In genomic region chr14:10022304-10022703, GRCm38 (mm10) we compare ENCODE assay signal across 21 mouse cellular contexts.
A peak's percentile ranks its signal among the peaks of the same experiment; 100 is the strongest.
DNase-seq lines count a peak whose midpoint lies in the region; ATAC-seq lines count a peak whose summit lies in the region.
"Had no signal": no experiment of that assay in that cellular context is flagged by ENCODE, and none has a peak within 500 bp of the region (broad histone marks: within the 10 kb centered on the region; RNA-seq: fewer than 3 reads in every experiment).

No protein-coding gene starts in this region.

- peak; percentile 56; the same call in 1 of the 2 replicates for ATAC-seq in hindbrain, embryonic 12.5 days (ENCODE audit: low FRiP score)
- ATAC-seq in hindbrain, embryonic 11.5 days (ENCODE audit: low FRiP score): no peak
- ATAC-seq in forebrain, embryonic 12.5 days (ENCODE audit: low FRiP score): peak; percentile 69
- ATAC-seq in hindbrain, embryonic 14.5 days (ENCODE audit: low FRiP score): peak; percentile 55; the same call in 1 of the 2 replicates
- peak; percentile 81 for ATAC-seq in midbrain, embryonic 14.5 days (ENCODE audit: low FRiP score, low TSS enrichment)
- ATAC-seq in inflammation-experienced regulatory T-cells, adult 6 months: no peak
- no peak for ATAC-seq in intestine, embryonic 15.5 days
- ATAC-seq: activated CD4-positive, CD25-positive, alpha-beta regulatory T cell, adult 4 months; Patski had no signal

- H3K9ac ChIP-seq in hindbrain, embryonic 12.5 days: no peak overlapping the region
- no peak overlapping the region for H3K9ac ChIP-seq in hindbrain, embryonic 11.5 days (ENCODE audit: low read depth, low read length)
- no peak overlapping the region for H3K9ac ChIP-seq in forebrain, embryonic 12.5 days
- H3K9ac ChIP-seq in hindbrain, embryonic 14.5 days: no peak overlapping the region
- no peak overlapping the region for H3K9ac ChIP-seq in midbrain, embryonic 14.5 days (replicated peaks; ENCODE audit: low read length)
- H3K9ac ChIP-seq in intestine, embryonic 15.5 days: no peak overlapping the region
- H3K9ac ChIP-seq: embryonic facial prominence, embryonic 15.5 days; stomach, embryonic 15.5 days had no signal

- H3K4me1 ChIP-seq in hindbrain, embryonic 12.5 days: peaks cover 8% of the 10 kb centered on the region; the same call in 1 of the 2 replicates
- H3K4me1 ChIP-seq in hindbrain, embryonic 11.5 days (replicated peaks; ENCODE audit: control insufficient read depth, insufficient read depth, low read length): no peaks in the 10 kb centered on the region
- H3K4me1 ChIP-seq in forebrain, embryonic 12.5 days: peaks cover 13% of the 10 kb centered on the region
- no peaks in the 10 kb centered on the region for H3K4me1 ChIP-seq in hindbrain, embryonic 14.5 days (replicated peaks; ENCODE audit: control insufficient read depth, insufficient read depth, low read length)
- peaks cover 16% of the 10 kb centered on the region for H3K4me1 ChIP-seq in midbrain, embryonic 14.5 days (ENCODE audit: control insufficient read depth, insufficient read depth, low read length)
- no peaks in the 10 kb centered on the region for H3K4me1 ChIP-seq in intestine, embryonic 15.5 days (replicated peaks)
- H3K4me1 ChIP-seq: embryonic facial prominence, embryonic 15.5 days; stomach, embryonic 15.5 days had no signal

- 54% methylated on average over 2 of the region's 2 CpGs for WGBS in hindbrain, embryonic 12.5 days
- WGBS in hindbrain, embryonic 11.5 days: 69% methylated on average over 2 of the region's 2 CpGs
- 21% methylated on average over 2 of the region's 2 CpGs for WGBS in forebrain, embryonic 12.5 days
- 37% methylated on average over 2 of the region's 2 CpGs for WGBS in hindbrain, embryonic 14.5 days
- 9% methylated on average over 2 of the region's 2 CpGs for WGBS in midbrain, embryonic 14.5 days
- WGBS in intestine, embryonic 15.5 days: 80% methylated on average over 2 of the region's 2 CpGs

- H3K36me3 ChIP-seq in hindbrain, embryonic 12.5 days: no peaks in the 10 kb centered on the region
- no peaks in the 10 kb centered on the region for H3K36me3 ChIP-seq in hindbrain, embryonic 11.5 days (ENCODE audit: control insufficient read depth, insufficient read depth, low read length)
- no peaks in the 10 kb centered on the region for H3K36me3 ChIP-seq in forebrain, embryonic 12.5 days (replicated peaks)
- H3K36me3 ChIP-seq in hindbrain, embryonic 14.5 days (replicated peaks; ENCODE audit: control insufficient read depth, insufficient read depth): no peaks in the 10 kb centered on the region
- no peaks in the 10 kb centered on the region for H3K36me3 ChIP-seq in midbrain, embryonic 14.5 days (ENCODE audit: control insufficient read depth, insufficient read depth, low read length)
- no peaks in the 10 kb centered on the region for H3K36me3 ChIP-seq in intestine, embryonic 15.5 days
- H3K36me3 ChIP-seq: embryonic facial prominence, embryonic 15.5 days; stomach, embryonic 15.5 days had no signal

- no peaks in the 10 kb centered on the region for H3K27me3 ChIP-seq in hindbrain, embryonic 12.5 days
- H3K27me3 ChIP-seq in hindbrain, embryonic 11.5 days (ENCODE audit: control insufficient read depth, insufficient read depth, low read length): no peaks in the 10 kb centered on the region
- H3K27me3 ChIP-seq in forebrain, embryonic 12.5 days: no peaks in the 10 kb centered on the region
- no peaks in the 10 kb centered on the region for H3K27me3 ChIP-seq in hindbrain, embryonic 14.5 days (ENCODE audit: control insufficient read depth, insufficient read depth, low read length)
- no peaks in the 10 kb centered on the region for H3K27me3 ChIP-seq in midbrain, embryonic 14.5 days (ENCODE audit: control insufficient read depth, insufficient read depth, low read length)
- H3K27me3 ChIP-seq in intestine, embryonic 15.5 days (replicated peaks): no peaks in the 10 kb centered on the region
- H3K27me3 ChIP-seq: embryonic facial prominence, embryonic 15.5 days; Patski; stomach, embryonic 15.5 days had no signal

- H3K4me2 ChIP-seq in hindbrain, embryonic 12.5 days (replicated peaks): no peak overlapping the region
- H3K4me2 ChIP-seq in hindbrain, embryonic 11.5 days (replicated peaks; ENCODE audit: low read depth, low read length): no peak overlapping the region
- H3K4me2 ChIP-seq in forebrain, embryonic 12.5 days: no peak overlapping the region
- no peak overlapping the region for H3K4me2 ChIP-seq in hindbrain, embryonic 14.5 days (replicated peaks)
- no peak overlapping the region for H3K4me2 ChIP-seq in midbrain, embryonic 14.5 days (ENCODE audit: low read length)
- no peak overlapping the region for H3K4me2 ChIP-seq in intestine, embryonic 15.5 days (replicated peaks)
- H3K4me2 ChIP-seq: embryonic facial prominence, embryonic 15.5 days; stomach, embryonic 15.5 days had no signal

- no peak for DNase-seq in hindbrain, embryonic 11.5 days (ENCODE audit: low spot score)
- DNase-seq in hindbrain, embryonic 14.5 days (ENCODE audit: low spot score): no peak
- DNase-seq in midbrain, embryonic 14.5 days: peak; percentile 64
- DNase-seq in spleen, postnatal 36 days (ENCODE audit: low spot score in 2 of 2): no peak
- DNase-seq: adrenal gland, postnatal 36 days; cerebellum, adult 9-10 months; embryo, embryonic 11 days; gastrocnemius, postnatal 10 days; heart, adult 2 months; kidney, postnatal 4 days; lung, adult 18-20 months; lung, postnatal 36 days; thymus, adult 2 months had no signal

- no peaks in the 10 kb centered on the region for H3K9me3 ChIP-seq in hindbrain, embryonic 12.5 days (replicated peaks)
- no peaks in the 10 kb centered on the region for H3K9me3 ChIP-seq in hindbrain, embryonic 11.5 days (ENCODE audit: control insufficient read depth, low read length)
- no peaks in the 10 kb centered on the region for H3K9me3 ChIP-seq in forebrain, embryonic 12.5 days
- H3K9me3 ChIP-seq in hindbrain, embryonic 14.5 days (ENCODE audit: control insufficient read depth, low read length): no peaks in the 10 kb centered on the region
- H3K9me3 ChIP-seq in midbrain, embryonic 14.5 days (ENCODE audit: control insufficient read depth, low read length): no peaks in the 10 kb centered on the region
- no peaks in the 10 kb centered on the region for H3K9me3 ChIP-seq in intestine, embryonic 15.5 days
- H3K9me3 ChIP-seq: embryonic facial prominence, embryonic 15.5 days; stomach, embryonic 15.5 days had no signal

- no peak overlapping the region for H3K27ac ChIP-seq in hindbrain, embryonic 12.5 days
- H3K27ac ChIP-seq in hindbrain, embryonic 11.5 days (ENCODE audit: low read depth, low read length): no peak overlapping the region
- H3K27ac ChIP-seq in forebrain, embryonic 12.5 days: peak overlapping the region; percentile 36; the same call in 1 of the 2 replicates
- H3K27ac ChIP-seq in hindbrain, embryonic 14.5 days: no peak overlapping the region
- H3K27ac ChIP-seq in midbrain, embryonic 14.5 days (replicated peaks; ENCODE audit: low read depth, low read length): no peak overlapping the region
- H3K27ac ChIP-seq in intestine, embryonic 15.5 days: no peak overlapping the region
- H3K27ac ChIP-seq: embryonic facial prominence, embryonic 15.5 days; heart, adult 2 months; stomach, embryonic 15.5 days had no signal

- H3K4me3 ChIP-seq in hindbrain, embryonic 12.5 days: no peak overlapping the region
- no peak overlapping the region for H3K4me3 ChIP-seq in hindbrain, embryonic 11.5 days (ENCODE audit: low read depth, low read length)
- H3K4me3 ChIP-seq in forebrain, embryonic 12.5 days (replicated peaks): no peak overlapping the region
- H3K4me3 ChIP-seq in hindbrain, embryonic 14.5 days (replicated peaks; ENCODE audit: low read length): no peak overlapping the region
- no peak overlapping the region for H3K4me3 ChIP-seq in midbrain, embryonic 14.5 days (replicated peaks; ENCODE audit: low read depth, low read length)
- no peak overlapping the region for H3K4me3 ChIP-seq in intestine, embryonic 15.5 days (replicated peaks)
- H3K4me3 ChIP-seq: embryonic facial prominence, embryonic 15.5 days; heart, adult 2 months; stomach, embryonic 15.5 days had no signal

Comparison
In these comparisons a context has a peak if more than half of its experiments do, and no peak if none do; other contexts are left out.
1. ATAC-seq: peak in hindbrain, embryonic 12.5 days (single experiment), forebrain, embryonic 12.5 days (single experiment), hindbrain, embryonic 14.5 days (single experiment) and midbrain, embryonic 14.5 days (single experiment); none in hindbrain, embryonic 11.5 days (single experiment), inflammation-experienced regulatory T-cells, adult 6 months (single experiment) and intestine, embryonic 15.5 days (single experiment).